ENCODE assay signal across 8 mouse cellular contexts in genomic region chr4:136104590-136105337, GRCm38 (mm10). TPM values are rescaled to one million over a fixed set of nuclear protein-coding genes. Genes with fewer than 3 reads are reported as not detected.
DNase-seq lines count a peak whose midpoint lies in the region; ATAC-seq lines count a peak whose summit lies in the region.

No protein-coding gene starts in this region.

- H3K36me3 ChIP-seq in forebrain, embryonic 12.5 days (replicated peaks), result no peaks in the 10 kb centered on the region
- no peaks in the 10 kb centered on the region for H3K36me3 ChIP-seq in hindbrain, embryonic 14.5 days (replicated peaks; ENCODE audit: control insufficient read depth, insufficient read depth)
- no peaks in the 10 kb centered on the region for H3K36me3 ChIP-seq in limb, embryonic 13.5 days

- H3K9me3 ChIP-seq in forebrain, embryonic 12.5 days, result no peaks in the 10 kb centered on the region
- no peaks in the 10 kb centered on the region for H3K9me3 ChIP-seq in hindbrain, embryonic 14.5 days (ENCODE audit: control insufficient read depth, low read length)
- no peaks in the 10 kb centered on the region for H3K9me3 ChIP-seq in limb, embryonic 13.5 days

- ATAC-seq in forebrain, embryonic 12.5 days (ENCODE audit: low FRiP score), result peak; percentile 44; the same call in 1 of the 2 replicates
- peak; percentile 51; the same call in 1 of the 2 replicates for ATAC-seq in hindbrain, embryonic 14.5 days (ENCODE audit: low FRiP score)
- ATAC-seq in limb, embryonic 13.5 days (ENCODE audit: low FRiP score, low read depth), result 0 out of 2 replicates have a peak, but pooled peaks have one; percentile 32

- WGBS in forebrain, embryonic 12.5 days, result 6% methylated on average over 18 of the region's 18 CpGs
- 4% methylated on average over 18 of the region's 18 CpGs for WGBS in hindbrain, embryonic 14.5 days
- WGBS in limb, embryonic 13.5 days, result 8% methylated on average over 18 of the region's 18 CpGs

- no peak overlapping the region for H3K4me3 ChIP-seq in forebrain, embryonic 12.5 days (replicated peaks)
- no peak overlapping the region for H3K4me3 ChIP-seq in hindbrain, embryonic 14.5 days (replicated peaks; ENCODE audit: low read length)
- no peak overlapping the region for H3K4me3 ChIP-seq in limb, embryonic 13.5 days

- H3K4me1 ChIP-seq in forebrain, embryonic 12.5 days, result peaks cover 13% of the 10 kb centered on the region
- H3K4me1 ChIP-seq in hindbrain, embryonic 14.5 days (replicated peaks; ENCODE audit: control insufficient read depth, insufficient read depth, low read length), result peaks cover 6% of the 10 kb centered on the region
- H3K4me1 ChIP-seq in limb, embryonic 13.5 days, result peaks cover 13% of the 10 kb centered on the region

- peak overlapping the region; percentile 18; the same call in 1 of the 2 replicates for H3K9ac ChIP-seq in forebrain, embryonic 12.5 days
- no peak overlapping the region for H3K9ac ChIP-seq in hindbrain, embryonic 14.5 days
- peak overlapping the region; percentile 58 for H3K9ac ChIP-seq in limb, embryonic 13.5 days

- peak overlapping the region; percentile 10; the same call in 1 of the 2 replicates for H3K4me2 ChIP-seq in forebrain, embryonic 12.5 days
- H3K4me2 ChIP-seq in hindbrain, embryonic 14.5 days (replicated peaks), result no peak overlapping the region
- peak overlapping the region; percentile 43 for H3K4me2 ChIP-seq in limb, embryonic 13.5 days (replicated peaks)

- 0 out of 2 replicates have a peak overlapping the region, but pooled peaks have one; percentile 51 for H3K27ac ChIP-seq in forebrain, embryonic 12.5 days
- no peak overlapping the region for H3K27ac ChIP-seq in hindbrain, embryonic 14.5 days
- no peak overlapping the region; the same call in 1 of the 2 replicates for H3K27ac ChIP-seq in limb, embryonic 13.5 days

- peaks cover 13% of the 10 kb centered on the region for H3K27me3 ChIP-seq in forebrain, embryonic 12.5 days
- H3K27me3 ChIP-seq in hindbrain, embryonic 14.5 days (ENCODE audit: control insufficient read depth, insufficient read depth, low read length), result no peaks in the 10 kb centered on the region
- no peaks in the 10 kb centered on the region for H3K27me3 ChIP-seq in limb, embryonic 13.5 days

- peak; percentile 49 to 80 for DNase-seq in adrenal gland, adult (ENCODE audit: inconsistent age in 2 of 2, low spot score in 1 of 2)
- DNase-seq in adrenal gland, postnatal 4 days (ENCODE audit: low spot score in 2 of 2), result no peak
- peak; percentile 55 for DNase-seq in adrenal gland, postnatal 10 days
- DNase-seq in hindbrain, embryonic 14.5 days (ENCODE audit: low spot score), result no peak
- peak; percentile 91 for DNase-seq in retina, postnatal 1 day
- no peak for DNase-seq in thymus, postnatal 14 days

RNA-seq across cellular contexts. Expression of gene Id3, which starts 38.5 kb away (rescaled TPM):
- total RNA-seq in adrenal gland, postnatal 4 days (2021), result 10 to 100 TPM; 97.4 to 99.5 TPM
- 100 to 1,000 TPM in 1 of 2 experiments, 10 to 100 TPM in 1; 97.2 to 110 TPM for total RNA-seq in adrenal gland, postnatal 10 days (2021)
- 173 and 228 TPM in 2 replicates for polyA plus RNA-seq in forebrain, embryonic 12.5 days (2016; fragmentation: Nextera tagmentation; extraction: Ambion mirVana)
- polyA plus RNA-seq in hindbrain, embryonic 14.5 days (2014; fragmentation: Nextera tagmentation; extraction: Ambion mirVana), result 194 and 206 TPM in 2 replicates
- polyA plus RNA-seq in limb, embryonic 13.5 days (2015; fragmentation: Nextera tagmentation; extraction: Ambion mirVana), result 736 and 770 TPM in 2 replicates

RNA-seq across cellular contexts. Expression of gene Rpl11, which starts 51.5 kb away (rescaled TPM):
- 100 to 1,000 TPM; 700 to 707 TPM for total RNA-seq in adrenal gland, postnatal 4 days (2021)
- total RNA-seq in adrenal gland, postnatal 10 days (2021), result 100 to 1,000 TPM; 633 to 663 TPM
- 315 and 333 TPM in 2 replicates for polyA plus RNA-seq in forebrain, embryonic 12.5 days (2016; fragmentation: Nextera tagmentation; extraction: Ambion mirVana)
- 264 and 303 TPM in 2 replicates for polyA plus RNA-seq in hindbrain, embryonic 14.5 days (2014; fragmentation: Nextera tagmentation; extraction: Ambion mirVana)
- 481 and 500 TPM in 2 replicates for polyA plus RNA-seq in limb, embryonic 13.5 days (2015; fragmentation: Nextera tagmentation; extraction: Ambion mirVana)

Comparison
In these comparisons a context has a peak if more than half of its experiments do, and no peak if none do; other contexts are left out.
1. DNase-seq: peak in adrenal gland, adult (2 of 2), adrenal gland, postnatal 10 days (single experiment) and retina, postnatal 1 day (single experiment); none in adrenal gland, postnatal 4 days (0 of 2), hindbrain, embryonic 14.5 days (single experiment) and thymus, postnatal 14 days (single experiment).
2. Peak in every context shown above with its lines, with median percentiles within 50 percentile points of each other: ATAC-seq.